Mouse (Mus musculus) heart, embryonic 16.5 days (tissue): ENCODE measurements around the gene Nme3. TPM values are rescaled to one million over a fixed set of nuclear protein-coding genes. Genes with fewer than 3 reads are reported as not detected.
"Not testable (repeated sequence)": the region's sequence is repeated elsewhere in the genome, so short reads cannot be mapped to it uniquely, and the experiment has no call there.

Source experiments
- ATAC-seq: fragments of 200-750 bp; cut with Nextera tagmentation; replicated peaks from 2 replicates; pipeline ENCODE4 v1.8.0; 2017; ENCODE audit warnings: moderate number of reproducible peaks; ENCODE audit not compliant: insufficient read depth, low FRiP score; ENCODE audit errors: extremely low read depth
- H3K27ac ChIP-seq: fragments of 300-500 bp; sonication (generic); 2 replicates; pipeline ENCODE4 v1.5.1; 2014; ENCODE audit warnings: mild to moderate bottlenecking, low read length, control low read depth, moderate library complexity
- H3K27me3 ChIP-seq: fragments of 300-500 bp; sonication (generic); 2 replicates; pipeline ENCODE4 v1.6.1; 2014; ENCODE audit warnings: low read length, mixed read lengths; ENCODE audit not compliant: control insufficient read depth, insufficient read depth
- H3K36me3 ChIP-seq: fragments of 300-500 bp; sonication (generic); 2 replicates; pipeline ENCODE4 v1.6.1; 2014; ENCODE audit not compliant: control insufficient read depth, insufficient read depth
- H3K4me1 ChIP-seq: fragments of 300-500 bp; sonication (generic); 2 replicates; pipeline ENCODE4 v1.6.1; 2014; ENCODE audit warnings: low read length, mixed read lengths; ENCODE audit not compliant: control insufficient read depth, insufficient read depth
- H3K4me2 ChIP-seq: fragments of 300-500 bp; sonication (generic); 2 replicates; pipeline ENCODE4 v1.6.1; 2014; ENCODE audit warnings: low read depth, mild to moderate bottlenecking, control low read depth, low read length
- H3K4me3 ChIP-seq: fragments of 300-500 bp; sonication (generic); 2 replicates; pipeline ENCODE4 v1.5.1; 2014; ENCODE audit warnings: mild to moderate bottlenecking, control low read depth, low read length
- H3K9ac ChIP-seq: fragments of 300-500 bp; sonication (generic); 2 replicates; pipeline ENCODE4 v1.6.1; 2014; ENCODE audit warnings: low read length, control low read depth
- H3K9me3 ChIP-seq: fragments of 300-500 bp; sonication (generic); replicated peaks from 2 replicates; pipeline ENCODE4 v1.6.1; 2016; ENCODE audit warnings: low read length; ENCODE audit not compliant: control insufficient read depth
- WGBS: fragments of 180-500 bp; shearing (Covaris S2); extraction: QIAGEN DNeasy Blood & Tissue Kit; methylation state at CpG from one replicate; pipeline ENCODE4 v1.1.7; 2014; 5-methylcytosine and 5-hydroxymethylcytosine counted together
- polyA plus RNA-seq: library from polyadenylated mRNA; unstranded; fragments of >200 nt; fragmentation: Nextera tagmentation; extraction: Ambion mirVana; gene quantifications from 2 replicates; pipeline ENCODE4 v1.2.1, GENCODE M21; 2015

The Nme3 gene
- polyA plus RNA-seq, 1 experiment from 2014 or later: 42.1 TPM

DNA sequence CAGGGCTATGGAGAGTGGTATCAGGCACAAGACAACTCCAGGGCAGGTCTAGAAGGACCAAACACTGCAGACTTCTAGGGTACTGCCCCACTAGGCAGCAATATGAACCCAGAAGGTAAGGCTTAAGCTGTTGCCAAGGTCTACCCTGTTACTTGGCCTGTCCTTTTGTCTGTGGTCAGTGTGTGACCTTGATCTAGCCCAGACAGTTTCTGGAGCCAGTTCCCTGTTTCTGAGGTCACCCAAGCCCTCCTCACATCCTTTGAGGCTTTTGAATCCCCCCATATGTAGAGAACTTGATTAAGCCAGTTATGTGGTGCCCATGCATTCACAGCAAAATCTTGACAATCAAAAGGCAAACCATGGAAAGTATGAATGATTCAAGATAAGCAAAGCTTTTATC, 39.4 kb downstream of the Nme3 start:
- Histone ChIP-seq H3K27me3 (no peaks in the 10 kb centered on the region), H3K4me1 (peaks cover 18% of the 10 kb centered on the region), H3K36me3 (no peaks in the 10 kb centered on the region), H3K27ac (no peak overlapping the region), H3K4me2 (peak overlapping the region; percentile 83), H3K9me3 (no peaks in the 10 kb centered on the region), H3K9ac (peak overlapping the region; percentile 90), H3K4me3 (peak overlapping the region; percentile 94)
- no peak for ATAC-seq

DNA sequence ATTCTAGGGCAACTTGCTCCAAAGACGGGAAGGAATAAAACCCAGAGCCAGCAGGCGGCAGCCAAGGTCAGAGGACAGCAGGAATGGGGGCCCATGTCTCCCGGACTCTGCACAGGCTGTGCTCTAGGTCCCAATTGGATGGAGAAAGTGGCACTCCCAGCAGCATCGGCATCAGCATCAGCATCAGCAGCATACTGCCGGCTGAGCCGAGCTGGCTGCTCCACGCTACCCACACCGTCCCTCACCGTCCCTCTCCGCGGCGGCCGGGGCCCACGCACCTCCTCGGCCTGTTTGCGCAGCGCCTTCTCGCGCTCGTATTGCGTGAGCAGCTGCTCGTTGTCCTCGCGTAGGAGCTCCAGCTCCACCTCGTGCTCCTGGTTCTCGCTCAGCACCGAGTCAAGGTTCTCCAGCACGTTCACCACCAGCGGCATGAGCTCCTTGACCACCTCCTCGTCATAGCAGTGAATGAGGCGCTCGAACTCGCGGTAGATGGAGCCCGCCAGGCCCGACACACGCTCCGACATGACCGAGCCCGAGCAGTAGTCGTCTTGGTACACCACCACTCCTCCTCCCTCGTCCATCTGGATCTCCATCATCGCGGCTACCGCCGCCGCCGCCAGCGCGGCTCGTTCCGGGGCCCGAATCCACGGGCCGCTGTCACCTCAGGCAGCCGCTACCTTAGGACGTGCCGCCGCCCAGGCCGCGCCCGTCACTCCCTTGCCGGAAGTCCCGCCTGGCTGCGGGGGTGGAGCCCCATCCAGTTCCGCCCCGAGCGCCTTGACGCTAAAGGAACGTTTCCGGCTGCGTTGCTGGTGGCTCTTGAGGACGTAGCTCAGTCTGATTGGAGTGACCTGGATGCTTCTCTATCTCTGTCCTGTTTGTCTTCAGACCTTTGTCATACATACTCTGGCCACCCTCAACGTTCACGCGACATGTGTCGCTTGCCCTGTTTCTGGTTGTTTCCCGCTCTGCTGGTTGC, 40.2 kb downstream of the Nme3 start, which contains the start of gene Mapk8ip3:
Mapk8ip3 (minus strand) TSS at position 719 of the 979 bp plus-strand sequence.
- H3K27ac ChIP-seq: peak within 1 kb of the TSS; percentile 84
- under 1% methylated on average over 78 of the region's 78 CpGs for WGBS
- ATAC-seq: peak; percentile 97
- no peaks in the 10 kb centered on the region for H3K9me3 ChIP-seq
- H3K9ac ChIP-seq: peak within 1 kb of the TSS; percentile 90
- peak within 1 kb of the TSS; percentile 83 for H3K4me2 ChIP-seq
- H3K4me3 ChIP-seq: peak within 1 kb of the TSS; percentile 94
- H3K36me3 ChIP-seq: no peaks in the 10 kb centered on the region
- H3K4me1 ChIP-seq: peaks cover 18% of the 10 kb centered on the region
- H3K27me3 ChIP-seq: no peaks in the 10 kb centered on the region

DNA sequence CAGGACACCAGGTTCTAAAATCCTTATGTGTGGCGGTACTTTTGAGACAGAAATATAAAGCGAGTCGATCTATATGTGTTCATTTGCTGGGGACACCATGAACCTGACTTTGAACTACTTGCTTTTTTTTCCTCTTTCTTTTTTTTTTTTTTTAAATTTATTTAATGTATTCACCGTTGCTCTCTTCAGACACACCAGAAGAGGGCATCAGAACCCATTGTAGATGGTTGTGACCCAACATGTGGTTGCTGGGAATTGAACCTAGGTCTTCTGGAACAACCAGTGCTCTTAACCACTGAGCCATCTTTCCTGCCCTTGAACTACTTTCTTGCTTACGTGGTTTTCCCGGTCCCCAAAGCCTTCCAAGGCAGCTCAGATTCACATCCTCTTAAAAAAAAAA, 41.0 kb downstream of the Nme3 start:
- Histone ChIP-seq H3K36me3 (no peaks in the 10 kb centered on the region), H3K4me1 (peaks cover 18% of the 10 kb centered on the region), H3K9ac (peak overlapping the region; percentile 90), H3K4me3 (peak overlapping the region; percentile 94), H3K4me2 (peak overlapping the region; percentile 83), H3K27me3 (no peaks in the 10 kb centered on the region), H3K9me3 (no peaks in the 10 kb centered on the region), H3K27ac (peak overlapping the region; percentile 84)
- ATAC-seq: no peak
- WGBS: 49% methylated on average over 6 of the region's 6 CpGs

DNA sequence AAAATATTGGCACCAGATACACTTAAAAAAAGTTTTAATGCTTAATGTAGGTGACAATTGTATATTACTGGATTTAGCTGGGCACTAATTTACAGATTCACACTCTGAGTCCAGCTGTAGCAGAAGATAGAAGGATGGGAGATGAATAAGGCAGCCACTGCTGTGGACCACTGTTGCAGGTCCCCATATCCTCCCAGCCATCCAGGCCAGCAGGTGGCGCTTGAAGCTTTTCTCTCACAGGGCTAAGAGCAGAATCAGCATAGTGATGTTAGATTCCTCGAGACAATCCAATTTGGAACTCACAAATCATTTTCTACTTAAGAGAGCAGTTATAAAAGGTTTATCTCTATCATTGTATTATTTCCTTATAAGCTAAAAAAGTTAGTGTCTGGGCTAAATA, 46.2 kb downstream of the Nme3 start:
- H3K4me3 ChIP-seq, H3K4me2 ChIP-seq, H3K4me1 ChIP-seq, H3K27ac ChIP-seq, H3K9me3 ChIP-seq, H3K9ac ChIP-seq, H3K27me3 ChIP-seq: not testable (repeated sequence)
- 0 out of 2 replicates have a peak, but pooled peaks have one; percentile 49 for ATAC-seq
- 14% methylated on average over 2 of the region's 2 CpGs for WGBS
- peaks cover 11% of the 10 kb centered on the region for H3K36me3 ChIP-seq

DNA sequence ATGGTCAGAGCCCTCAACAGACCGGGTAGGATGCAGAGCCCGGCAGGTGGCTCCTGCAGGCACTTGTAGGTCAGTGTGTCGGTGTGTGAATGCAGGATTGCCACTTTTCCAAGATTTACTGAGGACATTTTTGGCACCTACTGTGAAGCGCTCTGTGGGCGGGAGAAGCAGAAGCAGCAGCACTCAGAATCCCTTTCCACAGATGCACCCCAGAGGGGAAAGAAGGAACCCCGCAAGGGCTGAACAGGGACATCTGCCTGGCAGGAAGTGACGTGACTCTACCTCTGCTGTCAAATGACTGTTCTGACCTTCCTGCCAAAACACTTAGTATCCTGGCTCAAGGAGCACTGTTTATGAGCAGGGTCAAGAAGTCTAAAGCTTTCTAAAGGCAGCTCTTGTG, 46.7 kb downstream of the Nme3 start:
- Histone ChIP-seq H3K4me1 (no peaks in the 10 kb centered on the region), H3K4me3 (no peak overlapping the region), H3K27me3 (no peaks in the 10 kb centered on the region), H3K9ac (no peak overlapping the region), H3K9me3 (no peaks in the 10 kb centered on the region), H3K27ac (no peak overlapping the region), H3K4me2 (no peak overlapping the region), H3K36me3 (peaks cover 13% of the 10 kb centered on the region)
- no peak for ATAC-seq
- 86% methylated on average over 7 of the region's 7 CpGs for WGBS

- not testable (repeated sequence) for ATAC-seq
These were observed 47.3 kb downstream of the Nme3 start for GRCm38 (mm10) chr17:24943589-24943988.

More at GRCm38 (mm10) chr17:24943589-24943988, 47.3 kb downstream of the Nme3 start:
- H3K9ac ChIP-seq, H3K27me3 ChIP-seq, H3K27ac ChIP-seq, H3K4me3 ChIP-seq, H3K9me3 ChIP-seq, H3K4me1 ChIP-seq, H3K4me2 ChIP-seq: not testable (repeated sequence)
- H3K36me3 ChIP-seq: peaks cover 16% of the 10 kb centered on the region
- WGBS: 83% methylated on average over 1 of the region's 1 CpGs

Other genes with a start within 250 kb of the Nme3 start
- 50.8 and 63.9 TPM in 2 replicates for gene Slc9a3r2, start 246.2 kb upstream of the Nme3 start, polyA plus RNA-seq
- 0.62 TPM in 1 of 2 replicates, not detected in the other for gene Npw, start 238.0 kb upstream of the Nme3 start, polyA plus RNA-seq
- gene Zfp598, start 226.8 kb upstream of the Nme3 start, polyA plus RNA-seq: 11.9 and 17.0 TPM in 2 replicates
- gene Syngr3, start 206.5 kb upstream of the Nme3 start, polyA plus RNA-seq: 0.60 and 0.67 TPM in 2 replicates
- gene Gfer, start 200.3 kb upstream of the Nme3 start, polyA plus RNA-seq: 27.6 and 29.7 TPM in 2 replicates
- 0.97 and 1.2 TPM in 2 replicates for gene Noxo1, start 200.3 kb upstream of the Nme3 start, polyA plus RNA-seq
- gene Tbl3, start 188.8 kb upstream of the Nme3 start, polyA plus RNA-seq: 44.3 and 47.5 TPM in 2 replicates
- not detected in 2 replicates for gene Rnf151, start 178.4 kb upstream of the Nme3 start, polyA plus RNA-seq
- 843 and 891 TPM in 2 replicates for gene Rps2, start 178.4 kb upstream of the Nme3 start, polyA plus RNA-seq
- gene Ndufb10, start 172.0 kb upstream of the Nme3 start, polyA plus RNA-seq: 570 and 615 TPM in 2 replicates
- gene Rpl3l, start 168.7 kb upstream of the Nme3 start, polyA plus RNA-seq: 1.7 and 2.4 TPM in 2 replicates
- gene Msrb1, start 159.9 kb upstream of the Nme3 start, polyA plus RNA-seq: 19.0 and 21.2 TPM in 2 replicates
- gene Hs3st6, start 143.5 kb upstream of the Nme3 start, polyA plus RNA-seq: 0.21 and 0.36 TPM in 2 replicates
- not detected in 2 replicates for gene Meiob, start 92.2 kb upstream of the Nme3 start, polyA plus RNA-seq
- gene Hagh, start 56.4 kb upstream of the Nme3 start, polyA plus RNA-seq: 69.1 and 71.8 TPM in 2 replicates
- 50.2 and 59.9 TPM in 2 replicates for gene Fahd1, start 46.1 kb upstream of the Nme3 start, polyA plus RNA-seq
- 0.40 and 0.70 TPM in 2 replicates for gene Igfals, start 30.5 kb upstream of the Nme3 start, polyA plus RNA-seq
- gene Nubp2, start 10.2 kb upstream of the Nme3 start, polyA plus RNA-seq: 37.9 and 38.3 TPM in 2 replicates
- gene Spsb3, start 9.9 kb upstream of the Nme3 start, polyA plus RNA-seq: 33.7 and 34.0 TPM in 2 replicates
- gene Eme2, start 1.4 kb upstream of the Nme3 start, polyA plus RNA-seq: 18.2 and 20.4 TPM in 2 replicates
- 86.8 and 94.8 TPM in 2 replicates for gene Mrps34, start 1.4 kb upstream of the Nme3 start, polyA plus RNA-seq
- gene Mapk8ip3, start 40.5 kb downstream of the Nme3 start, polyA plus RNA-seq: 30.1 and 33.0 TPM in 2 replicates
- gene Jpt2, start 64.2 kb downstream of the Nme3 start, polyA plus RNA-seq: 79.3 and 82.5 TPM in 2 replicates
- 3.9 and 4.2 TPM in 2 replicates for gene Cramp1l, start 119.3 kb downstream of the Nme3 start, polyA plus RNA-seq
- gene Ift140, start 119.6 kb downstream of the Nme3 start, polyA plus RNA-seq: 11.6 TPM in 2 replicates
- 26.7 and 36.1 TPM in 2 replicates for gene Tmem204, start 187.1 kb downstream of the Nme3 start, polyA plus RNA-seq
- gene Telo2, start 219.5 kb downstream of the Nme3 start, polyA plus RNA-seq: 31.3 and 31.7 TPM in 2 replicates
- gene Ptx4, start 224.3 kb downstream of the Nme3 start, polyA plus RNA-seq: 0.20 and 0.24 TPM in 2 replicates
- gene Clcn7, start 236.9 kb downstream of the Nme3 start, polyA plus RNA-seq: 16.1 and 19.2 TPM in 2 replicates